Mouse (Mus musculus) adrenal gland, postnatal 36 days (tissue): ENCODE measurements around the gene Eif2a. TPM values are rescaled to one million over a fixed set of nuclear protein-coding genes. Genes with fewer than 3 reads are reported as not detected.
"Not testable (repeated sequence)": the region's sequence is repeated elsewhere in the genome, so short reads cannot be mapped to it uniquely, and the experiment has no call there.

Source experiments
- DNase-seq, 2 experiments: peaks; one replicate each; pipeline ENCODE4 v3.0.0; 2021; ENCODE audit warnings: mixed read lengths in 1 of 2
- total RNA-seq, 2 experiments: library from RNA; stranded (reverse); gene quantifications; 2 replicates each; pipeline ENCODE4 v1.2.3; 2021

The Eif2a gene
- total RNA-seq, 2 experiments from 2014 or later = 43.3 to 52.8 TPM

DNA sequence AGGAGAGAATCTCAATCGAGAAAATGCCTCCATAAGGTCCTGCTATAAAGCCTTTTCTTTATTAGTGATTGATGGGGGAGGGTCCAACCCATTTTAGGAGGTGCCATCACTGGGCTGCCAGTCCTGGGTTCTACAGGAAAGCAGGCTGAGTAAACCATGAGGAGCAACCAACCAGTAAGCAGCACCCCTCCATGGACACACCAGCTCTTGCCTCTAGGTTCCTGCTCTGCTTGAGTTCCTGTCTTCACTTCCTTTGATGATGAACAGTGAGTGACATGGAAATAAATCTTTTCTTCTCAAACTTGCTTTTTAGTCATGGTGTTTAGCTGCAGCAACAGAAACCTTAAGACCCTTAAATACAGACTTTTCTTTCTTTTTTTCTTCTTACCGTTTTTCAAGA, 4.3 kb upstream of the Eif2a start:
- DNase-seq = no peak

DNA sequence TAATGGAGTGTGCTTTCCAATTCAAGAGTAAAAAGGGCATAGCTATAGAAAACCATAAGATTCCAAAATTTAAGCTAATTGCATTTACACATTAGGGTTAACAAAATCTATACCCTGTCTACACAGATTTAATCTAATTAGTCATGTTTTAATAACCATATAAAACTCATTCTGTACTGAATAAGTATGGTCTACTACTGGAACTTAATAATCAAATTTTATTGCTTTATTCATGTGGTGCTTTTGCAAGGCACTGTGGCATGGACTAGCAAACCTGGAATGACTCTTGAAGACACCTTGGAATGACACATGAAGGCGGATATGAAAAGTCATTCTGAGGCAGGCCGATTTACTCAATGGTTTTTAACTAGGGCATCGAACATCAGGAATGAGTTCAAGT, 2.2 kb upstream of the Eif2a start:
- DNase-seq = no peak

DNA sequence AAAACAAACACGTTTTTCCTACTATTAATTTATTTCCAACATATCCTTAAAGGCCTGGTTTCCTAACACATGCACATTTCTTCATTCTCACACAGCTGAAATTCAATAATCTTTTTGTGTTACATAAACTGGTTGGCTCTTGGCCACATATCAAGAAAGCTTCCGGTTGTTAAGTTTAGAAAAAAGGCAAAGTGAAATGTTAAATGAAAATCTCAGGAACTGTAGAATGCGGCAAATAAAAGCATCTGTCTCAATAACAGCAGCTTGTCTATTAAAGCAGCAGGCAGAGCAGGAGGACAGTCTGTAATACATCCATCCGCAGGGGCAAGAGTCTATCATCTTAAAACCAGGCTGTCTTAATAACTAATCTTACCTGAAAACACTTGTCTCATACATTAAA, 1.4 kb upstream of the Eif2a start:
- no peak for DNase-seq

DNA sequence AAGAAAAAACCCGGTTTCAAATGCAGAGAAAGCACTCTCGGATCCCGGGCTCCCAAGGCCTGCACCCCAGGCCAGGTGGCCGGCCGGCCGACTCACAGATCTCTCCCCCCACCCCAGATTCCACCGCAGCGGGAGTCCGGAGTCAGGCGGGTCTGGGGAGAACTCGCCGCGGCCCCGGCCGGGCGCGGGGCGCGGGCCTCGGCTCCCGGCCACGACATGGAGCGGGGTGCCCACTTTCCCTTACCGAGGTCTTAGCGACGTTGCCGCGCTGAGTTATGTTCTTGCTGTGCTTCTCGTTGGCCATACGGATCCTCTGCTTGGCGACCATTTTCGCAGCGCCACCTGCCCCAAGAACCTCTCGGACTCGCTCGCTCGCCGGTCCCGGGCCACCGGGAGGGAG, 455 bp upstream of the Eif2a start:
- no peak for DNase-seq

DNA sequence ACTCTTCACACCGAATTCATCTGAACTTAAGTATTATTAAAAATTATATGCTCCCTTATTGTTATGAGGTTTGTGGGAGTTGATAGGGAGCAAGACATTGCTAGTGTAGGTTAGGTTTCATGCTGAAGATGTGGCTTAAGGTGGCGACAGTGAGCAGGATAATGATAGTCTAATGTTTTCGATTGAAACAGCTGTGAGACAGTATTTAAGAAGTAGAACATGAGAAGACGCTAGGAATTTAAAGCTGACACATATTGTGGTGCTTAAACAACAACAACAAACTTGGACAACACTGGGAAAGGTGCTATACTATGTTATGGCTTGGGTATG, 752 bp downstream of the Eif2a start:
- DNase-seq = no peak

DNA sequence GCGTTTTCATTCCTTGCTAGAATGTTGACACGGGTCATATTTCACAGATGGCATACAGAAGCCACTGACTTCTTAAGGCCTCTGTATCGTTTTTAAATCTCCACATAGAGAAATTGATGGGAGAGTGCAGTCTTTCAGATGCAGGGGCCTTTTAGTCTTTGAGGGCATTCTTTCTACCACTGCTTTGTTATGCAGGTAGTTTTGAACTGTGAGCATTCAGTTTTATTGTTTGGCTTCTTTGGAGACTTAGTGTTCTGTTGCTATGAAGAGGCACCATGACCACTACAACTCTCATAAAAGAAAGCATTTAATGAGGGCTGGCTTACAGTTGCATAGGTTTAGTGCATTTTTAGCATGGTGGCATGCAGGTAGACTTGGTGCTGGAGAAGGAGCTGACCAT, 11.0 kb downstream of the Eif2a start:
- DNase-seq = no peak

DNA sequence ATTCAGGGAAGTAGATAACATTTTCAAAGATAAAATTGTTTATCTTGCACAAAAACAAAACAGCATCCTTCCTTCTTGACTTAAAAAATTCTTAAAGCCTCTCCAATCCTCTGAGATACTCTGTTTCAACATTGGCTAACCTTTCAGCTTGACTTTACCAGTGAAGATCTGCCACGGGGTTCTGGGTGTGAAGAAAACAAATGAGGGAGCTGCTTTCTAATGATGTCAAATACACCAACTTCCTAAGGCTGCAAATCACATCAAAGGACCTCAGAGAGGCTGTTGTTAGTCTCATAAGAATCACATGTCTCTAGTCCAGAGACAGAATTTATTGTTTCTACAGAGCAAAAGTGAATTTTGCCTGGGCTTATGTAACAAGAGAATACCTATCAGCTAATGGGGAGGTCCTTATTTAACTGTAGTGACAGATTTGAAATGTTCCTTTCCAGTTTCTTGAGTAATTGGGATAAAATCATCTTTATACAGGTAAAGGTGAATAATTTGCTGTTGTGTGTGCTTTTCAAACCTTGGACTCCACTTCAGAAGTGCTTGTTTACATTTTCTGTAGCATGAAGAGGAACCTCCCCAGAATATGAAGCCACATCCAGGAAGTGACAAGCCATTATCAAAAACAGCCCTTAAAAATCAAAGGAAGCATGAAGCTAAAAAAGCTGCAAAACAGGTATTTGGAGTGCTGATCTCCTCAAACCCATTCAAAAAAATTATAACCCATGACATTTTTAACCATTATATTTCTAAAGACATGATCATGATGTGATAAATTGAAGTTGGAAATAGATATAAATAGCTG, 26.6 kb downstream of the Eif2a start:
- no peak for DNase-seq

DNA sequence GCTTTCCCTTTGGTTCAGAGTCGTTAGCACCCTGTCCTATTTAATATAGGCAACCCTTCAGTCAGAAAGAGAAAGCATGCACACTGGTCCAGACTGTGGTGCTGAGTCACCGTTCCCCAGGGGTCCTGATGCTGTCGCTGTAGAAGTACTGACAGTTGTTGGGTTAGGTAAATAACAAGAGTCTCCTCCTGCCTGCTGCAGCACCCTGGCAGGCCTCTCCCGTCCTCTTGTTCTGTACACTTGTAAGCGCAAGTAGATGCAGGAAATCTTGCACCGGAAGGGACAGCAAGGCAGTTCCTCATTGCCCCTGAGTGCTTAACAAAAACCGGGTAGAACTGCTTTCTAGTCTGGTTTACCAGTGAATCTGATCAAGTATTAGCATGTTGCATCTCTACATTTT, 31.0 kb downstream of the Eif2a start:
- DNase-seq = no peak

DNA sequence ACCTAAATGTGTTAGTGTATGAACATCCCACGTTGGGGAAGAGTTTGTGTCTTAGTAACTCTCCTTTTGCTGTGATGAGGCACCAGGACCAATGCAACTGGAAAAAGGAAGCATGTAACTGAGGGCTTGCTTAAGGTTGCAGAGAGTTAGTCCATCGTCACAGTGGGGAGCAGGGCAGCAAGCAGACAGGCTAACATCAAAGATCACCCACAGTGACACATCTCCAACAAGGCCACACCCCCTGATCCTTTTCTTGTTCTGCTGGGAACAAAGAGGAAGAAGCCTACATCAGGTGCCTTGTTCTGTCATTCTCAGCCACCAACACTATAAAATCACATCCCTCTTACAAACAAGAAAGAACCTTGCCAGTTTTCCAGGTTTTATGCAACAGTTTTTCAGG, 34.3 kb downstream of the Eif2a start:
- no peak for DNase-seq

DNA sequence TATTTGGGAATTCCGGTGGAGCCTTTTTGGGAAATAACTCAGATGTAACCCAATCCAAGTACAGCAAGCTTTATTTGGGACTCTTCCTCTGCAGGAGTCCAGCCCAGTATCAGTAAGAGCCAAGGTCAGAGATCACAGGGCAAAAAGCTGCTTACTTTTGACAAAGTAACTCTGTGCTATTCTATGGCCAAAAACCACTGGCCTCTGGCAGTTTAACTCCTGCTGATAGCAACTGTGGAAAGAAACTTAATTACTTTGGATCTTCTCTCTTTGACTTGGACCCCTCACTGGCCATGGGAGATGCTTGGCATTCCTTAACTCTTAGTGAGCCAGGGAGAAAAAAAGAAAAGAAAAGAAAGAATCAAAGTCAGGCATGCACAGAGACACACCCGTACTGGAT, 35.8 kb downstream of the Eif2a start:
- DNase-seq = peak in 1 of 2 experiments; percentile 17

DNA sequence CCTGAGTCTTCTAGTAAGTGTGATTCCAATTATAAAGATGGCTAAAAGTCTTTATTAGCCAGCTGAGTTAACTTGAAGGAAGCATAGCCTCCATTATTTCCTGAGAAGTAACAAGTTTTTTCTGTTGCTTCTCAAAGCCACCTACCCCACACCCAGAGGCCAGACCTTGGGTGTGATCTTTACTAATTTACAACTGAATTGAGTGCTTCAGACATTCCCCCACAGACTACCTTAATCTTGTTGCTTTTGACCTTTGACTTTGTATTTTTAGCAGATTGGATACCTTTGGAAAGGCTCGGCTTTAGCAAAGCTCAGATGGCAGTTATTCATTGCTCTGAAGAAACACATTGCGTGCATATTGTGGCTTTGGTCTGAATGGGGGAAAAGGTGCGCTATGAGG, 45.2 kb downstream of the Eif2a start:
- no peak for DNase-seq

DNA sequence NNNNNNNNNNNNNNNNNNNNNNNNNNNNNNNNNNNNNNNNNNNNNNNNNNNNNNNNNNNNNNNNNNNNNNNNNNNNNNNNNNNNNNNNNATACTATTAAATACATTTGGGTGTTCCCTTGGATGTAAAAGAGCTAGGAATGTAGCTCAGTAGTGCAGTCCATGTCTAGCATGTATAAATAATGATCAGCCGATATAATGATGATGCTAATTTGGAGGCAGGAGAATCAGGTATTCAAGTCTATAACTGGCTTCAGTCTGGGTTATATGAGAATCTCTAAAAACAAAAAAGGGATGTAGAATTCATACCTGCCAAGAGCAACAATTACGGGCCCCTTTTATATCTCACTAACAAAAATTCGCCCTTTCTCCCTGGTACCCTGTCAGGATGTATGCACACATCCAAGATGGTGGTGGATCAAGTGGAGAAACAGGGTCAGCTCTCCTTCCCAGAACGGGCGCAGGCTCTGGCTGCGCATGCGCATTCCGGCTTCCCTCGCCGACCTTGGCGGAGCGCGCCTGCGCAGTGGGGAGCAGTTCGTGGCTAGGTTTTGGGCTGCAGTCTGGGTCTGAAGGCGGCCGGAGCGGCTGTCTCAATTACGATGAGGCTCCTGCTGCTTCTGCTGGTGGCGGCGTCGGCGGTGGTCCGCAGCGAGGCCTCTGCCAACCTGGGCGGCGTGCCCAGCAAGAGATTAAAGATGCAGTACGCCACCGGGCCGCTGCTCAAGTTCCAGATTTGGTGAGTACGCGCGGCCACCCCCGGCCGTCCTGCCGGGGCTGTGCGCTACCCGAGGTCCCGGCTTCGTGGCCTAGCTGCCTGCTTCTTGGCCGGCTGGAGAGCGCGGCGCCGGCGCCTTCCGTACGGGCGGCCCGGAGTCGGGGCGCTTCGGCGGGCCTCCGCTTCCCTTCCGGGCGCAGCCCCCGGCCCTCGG, 50.8 kb downstream of the Eif2a start, which contains the start of gene Selenot:
Selenot (plus strand) TSS at position 500 of the 930 bp plus-strand sequence.
- DNase-seq = peak; percentile 97

DNA sequence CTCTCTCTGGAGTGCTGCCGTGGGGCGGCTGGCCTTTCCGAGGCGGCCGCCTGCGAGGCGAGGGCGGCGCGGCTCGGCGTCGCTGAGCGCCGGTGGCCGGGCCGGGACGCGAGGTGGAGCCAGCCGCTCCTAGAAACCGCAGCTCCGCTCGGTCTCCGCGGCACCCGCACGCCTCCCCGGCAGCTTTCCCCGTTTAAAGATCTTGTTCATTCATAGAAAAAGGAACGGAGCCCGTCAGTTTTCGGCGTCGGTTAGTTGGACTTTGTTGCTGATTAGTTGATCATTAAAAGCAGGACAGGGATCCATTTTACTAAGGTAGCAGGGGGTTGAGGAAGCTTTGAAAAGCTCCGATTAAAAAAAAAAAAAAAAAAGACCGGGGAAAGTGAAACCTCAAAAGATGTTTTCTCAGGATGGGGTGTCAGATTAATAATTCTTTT, 51.5 kb downstream of the Eif2a start:
- peak; percentile 61 to 76 for DNase-seq

DNA sequence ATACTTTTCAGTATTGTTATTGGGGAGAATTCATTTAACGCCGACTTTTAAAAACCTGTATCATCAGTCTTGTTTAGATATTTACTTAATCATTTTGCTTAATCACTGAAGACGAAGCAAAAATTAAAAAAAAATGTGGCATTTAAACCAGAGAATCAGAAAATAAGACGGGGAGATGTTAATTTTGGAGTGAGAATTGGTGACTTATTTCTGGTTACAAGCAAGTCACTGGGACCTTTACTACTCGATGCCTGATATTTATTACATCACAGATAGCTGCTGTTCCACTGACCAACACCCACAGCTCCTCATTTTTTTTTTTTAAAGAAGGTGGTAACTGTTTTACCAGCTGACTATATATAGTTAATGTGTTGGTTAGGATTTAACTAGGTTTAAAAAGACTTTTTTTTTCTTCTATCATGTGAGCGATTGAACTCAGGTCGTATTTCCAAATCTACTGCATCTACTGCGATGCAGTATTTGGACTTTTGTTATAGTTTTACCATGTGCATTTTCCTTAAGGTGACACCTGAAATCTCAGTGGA, 52.0 kb downstream of the Eif2a start:
- DNase-seq = no peak

DNA sequence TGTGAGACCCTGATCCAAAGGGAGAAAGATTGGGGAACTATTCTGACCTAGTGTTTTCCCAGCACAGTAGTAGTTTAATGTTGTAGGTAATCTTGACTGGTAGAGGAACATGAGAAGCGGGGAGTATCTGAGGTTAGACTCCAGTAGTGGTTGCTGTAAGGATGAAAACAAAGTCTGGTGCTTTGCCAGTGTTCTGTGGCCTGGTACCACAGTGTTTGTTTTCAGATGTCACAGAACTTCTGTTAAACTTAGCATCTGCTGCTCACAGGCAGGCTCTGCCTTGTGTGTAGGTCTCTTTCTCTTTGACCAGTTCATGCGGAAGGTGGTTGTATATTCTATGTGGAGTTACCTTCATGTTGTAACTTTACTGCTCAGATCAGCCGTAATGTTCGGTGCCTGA, 55.9 kb downstream of the Eif2a start:
- DNase-seq = no peak

DNA sequence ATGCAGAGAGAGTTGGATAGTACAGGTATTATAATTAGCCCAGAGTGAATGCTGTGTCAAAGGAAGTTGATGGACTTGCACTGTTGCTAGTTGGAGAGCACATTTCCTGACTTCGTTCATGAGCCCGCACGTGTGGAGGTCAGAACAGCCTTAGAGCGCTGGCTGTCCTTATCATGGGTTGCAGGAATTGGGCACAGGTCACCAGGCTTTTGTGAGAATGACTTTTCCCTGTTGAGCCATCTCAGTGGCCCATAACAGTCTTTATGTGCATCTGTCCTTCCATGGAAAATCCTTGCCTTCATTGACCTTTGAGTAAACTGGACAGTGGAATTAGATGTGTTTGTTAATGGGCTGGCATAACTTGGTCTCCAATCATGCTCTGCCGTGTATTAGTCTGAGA, 56.7 kb downstream of the Eif2a start:
- peak in 1 of 2 experiments; percentile 10 for DNase-seq

DNA sequence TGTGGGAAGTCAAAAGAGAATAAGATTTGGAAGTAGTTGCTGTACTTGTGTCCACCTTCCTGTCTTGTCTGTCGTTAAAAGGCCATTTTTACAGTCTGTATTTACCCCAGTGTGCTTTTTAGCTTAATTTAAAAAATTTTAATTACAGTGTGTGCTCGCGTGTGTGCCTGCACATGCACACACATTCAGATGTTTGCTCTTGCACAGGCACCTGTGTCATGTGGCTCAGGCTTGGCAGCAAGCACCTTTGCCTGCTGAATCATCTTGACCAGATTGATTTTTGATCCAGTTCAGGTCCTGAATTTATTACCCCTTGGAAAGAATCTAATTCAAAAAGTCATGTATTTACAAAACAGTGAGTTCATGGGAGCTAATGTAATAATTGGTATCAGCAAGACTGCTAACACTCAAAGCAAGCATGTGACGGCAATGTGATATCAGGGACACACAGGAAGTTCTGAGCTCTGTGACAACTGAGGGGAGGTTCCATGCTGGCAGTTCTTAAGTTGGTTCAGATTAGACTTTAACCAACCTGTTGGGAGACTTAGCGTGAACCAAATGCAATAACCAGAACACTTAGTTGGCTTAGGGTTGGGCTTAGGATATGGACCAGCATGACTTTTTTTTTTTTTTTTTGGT, 57.3 kb downstream of the Eif2a start:
- DNase-seq = peak in 1 of 2 experiments; percentile 14

DNA sequence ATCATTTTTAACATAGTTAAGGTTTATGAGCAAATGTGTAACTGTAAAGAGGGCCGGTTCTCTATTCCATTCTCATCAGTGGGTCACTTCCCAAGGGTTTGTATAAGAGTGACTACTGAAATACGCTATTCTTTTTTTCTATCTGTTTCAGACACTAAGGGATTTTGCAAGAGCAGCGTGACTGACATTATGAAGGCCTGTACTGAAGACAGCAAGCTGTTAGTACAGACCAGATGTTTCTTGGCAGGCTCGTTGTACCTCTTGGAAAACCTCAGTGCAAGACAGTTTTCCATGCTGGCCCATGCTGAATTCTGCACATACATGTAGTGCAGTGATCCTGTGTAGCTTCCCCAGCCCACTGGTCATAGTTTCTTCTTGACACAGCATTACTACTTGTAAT, 64.9 kb downstream of the Eif2a start:
- not testable (repeated sequence) for DNase-seq

DNA sequence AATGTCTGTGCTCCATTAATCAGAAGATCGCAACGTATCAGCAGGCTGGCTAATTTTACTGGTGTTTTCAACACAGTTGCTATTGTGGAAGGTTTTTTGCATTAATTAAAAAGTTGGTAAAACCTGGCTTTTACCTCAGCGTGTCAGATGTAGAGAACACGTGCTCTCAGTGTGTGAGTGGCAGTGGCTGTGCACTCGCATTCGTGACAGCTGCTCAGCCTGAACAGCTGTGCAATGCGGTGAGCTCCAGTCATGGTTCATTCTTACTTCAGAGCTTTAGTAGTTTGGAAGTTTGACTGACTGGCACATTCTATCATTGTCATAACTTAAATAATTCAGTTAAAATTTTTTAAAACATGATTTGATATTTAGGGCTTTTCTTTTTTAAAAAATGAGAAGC, 67.0 kb downstream of the Eif2a start:
- not testable (repeated sequence) for DNase-seq

DNA sequence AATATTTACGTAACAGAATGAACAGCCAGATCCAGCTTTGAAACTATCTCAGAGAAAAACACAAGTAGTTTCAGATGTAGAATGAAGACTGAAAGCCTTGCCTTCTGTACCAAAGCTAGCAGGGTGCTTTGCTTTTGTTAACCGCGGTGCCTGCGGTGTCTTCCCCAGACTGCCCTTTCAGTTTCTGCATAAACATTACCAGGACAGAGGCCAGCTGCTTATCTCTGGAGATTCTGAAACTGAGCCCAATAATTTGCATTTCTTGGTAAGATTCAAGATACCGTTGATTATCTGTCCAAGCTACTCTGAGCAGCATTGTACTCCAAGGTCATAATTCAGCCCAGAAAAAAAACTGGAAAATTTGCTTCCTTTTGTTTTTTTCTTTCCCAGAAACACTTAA, 68.0 kb downstream of the Eif2a start:
- no peak for DNase-seq
